Mouse (Mus musculus): ENCODE measurements around the gene Lyz1.
"Not testable (repeated sequence)": the region's sequence is repeated elsewhere in the genome, so short reads cannot be mapped to it uniquely, and the experiment has no call there.

Lyz1 gene

GRCm38 (mm10) chr10:117292671-117293070 lies at the start of gene Lyz1:
Gene Lyz1 (minus strand): TSS chr10:117292868.
- DNase-seq: peak in 1 of 2 experiments; percentile 13

GRCm38 (mm10) chr10:117342406-117342805 lies 49.7 kb upstream of the Lyz1 start:
- DNase-seq: no peak

DNA sequence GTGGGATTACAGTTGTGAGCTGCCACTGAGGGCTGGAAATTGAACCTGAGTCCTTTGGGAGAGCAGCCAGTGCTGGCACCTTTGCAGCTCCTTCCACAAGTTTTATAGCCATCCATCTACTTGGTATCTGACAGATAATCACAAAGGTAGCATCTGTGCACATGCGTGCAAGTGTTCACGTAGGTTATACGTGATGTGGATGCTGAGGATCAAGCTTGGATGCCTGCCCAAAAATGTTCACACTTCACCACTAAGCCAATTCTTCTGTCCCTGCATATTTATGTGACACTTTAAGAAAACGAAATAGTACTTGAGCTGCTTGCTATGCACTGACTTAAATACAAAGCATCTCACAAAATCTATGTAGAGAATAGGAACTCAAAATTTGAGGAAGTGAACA lies 48.4 kb upstream of the Lyz1 start:
- DNase-seq: no peak

GRCm38 (mm10) chr10:117339241-117339640 lies 46.6 kb upstream of the Lyz1 start:
- no peak for DNase-seq

- no peak for DNase-seq
These were observed 45.3 kb upstream of the Lyz1 start for GRCm38 (mm10) chr10:117337946-117338345.

DNA sequence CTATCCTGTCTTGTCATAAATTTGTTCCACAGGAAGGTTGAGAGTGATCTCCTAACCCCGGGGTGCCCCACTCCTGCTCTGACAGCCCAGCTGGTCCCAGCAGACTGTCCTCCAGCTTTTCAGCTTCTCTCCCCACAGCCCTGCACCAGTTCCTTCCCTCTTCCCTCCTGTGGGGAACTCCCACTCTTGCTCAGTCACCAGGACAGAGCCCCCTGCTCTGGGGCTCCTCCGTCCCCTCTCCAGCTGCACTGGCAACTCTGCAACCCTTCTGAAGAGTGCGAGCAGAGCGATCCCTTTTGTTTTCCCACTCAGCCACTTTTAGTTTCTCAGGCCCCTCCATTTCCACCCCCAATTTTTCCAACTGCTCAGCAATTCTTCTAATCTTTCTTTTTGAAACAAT lies 43.0 kb upstream of the Lyz1 start:
- no peak for DNase-seq

- DNase-seq: no peak
These were observed 37.9 kb upstream of the Lyz1 start for GRCm38 (mm10) chr10:117330521-117330920.

DNA sequence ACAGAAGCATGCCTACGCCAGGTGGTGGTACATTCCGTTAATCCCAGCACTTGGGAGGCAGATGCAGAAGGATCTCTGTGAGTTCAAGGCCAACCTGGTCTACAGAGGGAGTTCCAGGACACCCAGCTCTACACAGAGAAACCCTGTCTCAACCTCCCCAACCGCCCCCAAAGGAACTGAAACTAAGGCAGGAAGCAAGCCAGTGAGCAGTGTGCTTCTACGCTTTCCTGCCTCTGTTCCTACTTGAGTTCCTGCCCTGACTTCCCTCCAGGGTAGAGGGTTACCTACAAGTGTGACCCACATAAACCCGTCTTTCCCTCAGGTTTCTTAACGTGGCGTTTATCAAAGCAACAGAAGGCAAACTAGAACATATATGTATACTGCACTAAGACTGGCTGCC lies 31.1 kb upstream of the Lyz1 start:
- no peak for DNase-seq

DNA sequence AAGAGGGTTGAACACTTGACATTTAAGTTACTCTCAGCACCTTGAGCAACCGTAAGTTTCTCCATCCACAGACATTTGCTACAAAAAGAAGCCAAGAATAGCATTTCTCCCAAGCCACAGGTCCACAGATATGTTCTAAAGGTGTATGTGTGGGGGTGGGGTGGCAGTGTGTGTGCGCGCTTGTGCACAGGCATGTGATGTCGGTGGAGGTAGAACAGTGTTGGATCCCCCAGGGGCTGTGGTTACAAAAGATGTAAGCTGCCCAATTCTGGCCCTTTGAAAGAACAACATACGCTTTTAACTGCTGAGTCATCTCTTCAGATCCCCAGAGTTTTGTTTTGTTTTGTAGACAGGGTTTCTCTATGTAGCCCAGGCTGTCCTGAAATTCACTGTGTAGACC lies 30.0 kb upstream of the Lyz1 start:
- no peak for DNase-seq

DNA sequence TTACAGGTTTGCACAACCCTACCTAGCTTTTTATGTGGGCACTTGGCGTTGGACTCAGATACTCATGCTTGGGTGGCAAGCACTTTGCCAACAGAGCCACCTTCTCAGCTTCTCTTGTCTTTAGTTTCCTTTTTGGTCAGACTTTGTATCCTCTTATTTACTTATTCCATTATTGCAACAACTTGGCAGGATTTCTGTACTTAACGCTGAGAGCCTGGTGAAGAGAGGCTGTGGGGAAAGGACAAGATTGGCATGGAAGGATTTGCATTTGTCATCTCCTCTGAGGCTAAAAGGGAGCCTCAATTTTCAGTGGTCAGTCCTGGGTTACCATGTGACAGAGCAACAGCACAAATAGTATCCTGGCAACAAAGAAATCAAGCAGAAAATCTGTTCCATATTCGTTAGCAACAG lies 27.9 kb upstream of the Lyz1 start:
- DNase-seq: no peak

DNA sequence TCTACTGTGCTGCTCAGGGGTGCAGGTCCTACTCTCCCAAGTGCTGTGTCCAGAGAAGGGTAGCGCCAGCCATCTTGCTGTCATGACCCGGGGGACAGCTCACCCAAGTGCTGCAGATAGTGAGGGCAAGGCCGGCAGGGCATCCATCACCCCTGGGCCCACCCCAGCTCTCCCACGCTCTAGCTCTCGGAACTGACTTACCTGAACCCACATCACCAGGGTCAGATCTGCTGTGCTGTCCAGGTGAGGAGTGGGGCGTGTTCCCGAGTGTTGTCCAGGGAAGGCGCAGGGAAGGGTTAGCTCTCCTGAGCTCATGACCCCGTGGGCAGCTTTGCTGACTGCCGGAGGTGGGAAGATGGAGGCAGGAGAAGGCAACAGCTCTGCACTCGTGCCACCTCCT lies 23.7 kb upstream of the Lyz1 start:
- no peak for DNase-seq

DNA sequence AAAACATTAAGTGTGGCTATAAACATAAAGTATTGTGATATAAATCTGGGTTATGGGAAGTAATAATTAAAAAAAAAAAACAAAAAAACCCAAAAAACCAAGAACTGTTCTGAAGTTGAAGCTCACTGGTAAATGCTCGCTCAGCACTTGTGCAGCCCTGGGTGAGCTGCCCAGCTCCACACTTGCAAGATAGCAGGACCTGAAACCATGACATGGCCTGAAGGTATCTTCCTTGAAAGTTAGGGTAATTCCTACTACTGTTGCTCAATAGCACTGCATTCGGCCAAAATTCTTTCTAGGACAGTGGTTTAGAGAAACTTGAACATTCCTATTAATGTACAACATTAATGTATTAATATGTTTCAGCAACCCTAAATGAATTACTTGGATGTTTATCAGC lies 20.5 kb upstream of the Lyz1 start:
- no peak for DNase-seq

DNA sequence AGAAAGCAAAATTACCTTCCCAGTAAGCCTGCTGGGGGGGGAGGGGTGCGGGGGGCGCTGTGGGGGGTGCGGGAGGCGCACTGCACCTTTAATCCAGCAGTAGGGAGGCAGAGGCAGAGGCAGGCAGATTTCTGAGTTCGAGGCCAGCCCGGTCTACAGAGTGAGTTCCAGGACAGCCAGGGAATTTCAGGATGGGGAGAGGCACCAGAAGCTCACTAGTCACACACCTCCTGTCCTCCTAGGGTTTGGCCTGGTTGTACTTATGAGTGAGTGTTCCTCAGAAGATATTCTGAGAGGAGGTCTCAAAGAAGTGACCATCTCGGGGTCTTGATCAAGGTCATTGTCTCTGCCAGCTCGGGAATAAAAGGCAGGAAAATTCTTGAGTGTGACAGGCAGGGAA lies 19.5 kb upstream of the Lyz1 start:
- no peak for DNase-seq

- DNase-seq: no peak
These were observed 11.7 kb upstream of the Lyz1 start for GRCm38 (mm10) chr10:117304371-117304770.

GRCm38 (mm10) chr10:117301688-117302087 lies 9.0 kb upstream of the Lyz1 start:
- DNase-seq: no peak

DNA sequence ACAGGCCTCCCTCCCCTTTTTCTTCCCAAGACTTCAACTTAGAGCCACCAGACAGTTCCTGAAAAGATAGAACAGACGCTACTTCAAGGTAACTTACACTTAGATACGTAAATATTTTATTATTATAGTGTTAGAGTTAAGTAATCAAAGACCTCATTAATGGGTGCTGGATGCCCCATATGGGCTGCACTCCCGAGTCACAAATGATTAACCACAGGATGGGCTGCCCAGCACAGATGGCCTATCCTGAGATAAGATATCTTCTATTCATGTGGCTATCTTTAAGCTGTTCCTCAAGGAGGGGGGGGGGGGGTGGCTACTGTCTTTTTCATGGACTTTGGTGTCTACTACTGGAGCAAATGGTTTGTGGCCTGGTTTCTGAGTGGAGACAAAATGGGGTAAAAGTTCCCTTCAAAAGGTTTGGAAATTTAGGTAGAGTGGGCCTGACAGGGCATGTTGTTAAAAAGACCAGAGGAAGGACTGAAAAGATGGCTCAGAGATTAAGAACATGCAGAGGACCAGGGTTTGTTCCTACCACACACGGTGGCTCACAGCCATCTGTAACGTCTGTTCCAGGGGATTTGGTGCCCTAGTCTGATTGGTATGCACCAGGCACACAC lies 7.3 kb upstream of the Lyz1 start:
- DNase-seq: no peak

DNA sequence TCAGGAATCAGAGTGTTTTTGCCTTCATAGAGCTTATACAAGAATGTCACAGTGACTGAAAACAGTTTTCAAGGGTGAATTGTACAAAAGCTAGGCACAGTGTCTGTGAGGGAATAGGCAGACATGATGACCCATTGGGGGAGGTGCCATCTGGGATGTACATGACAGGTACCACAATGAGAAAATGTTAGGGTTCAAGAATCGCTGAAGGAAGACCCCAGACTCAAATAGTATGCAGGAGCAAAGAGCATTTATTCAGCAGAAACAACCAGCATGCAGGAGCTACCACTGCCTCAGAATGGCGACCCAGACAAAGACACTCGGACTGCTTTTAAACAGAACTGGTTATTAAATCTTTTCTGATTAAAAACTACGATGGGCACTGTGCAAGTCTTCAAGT lies 6.4 kb upstream of the Lyz1 start:
- DNase-seq: no peak

DNA sequence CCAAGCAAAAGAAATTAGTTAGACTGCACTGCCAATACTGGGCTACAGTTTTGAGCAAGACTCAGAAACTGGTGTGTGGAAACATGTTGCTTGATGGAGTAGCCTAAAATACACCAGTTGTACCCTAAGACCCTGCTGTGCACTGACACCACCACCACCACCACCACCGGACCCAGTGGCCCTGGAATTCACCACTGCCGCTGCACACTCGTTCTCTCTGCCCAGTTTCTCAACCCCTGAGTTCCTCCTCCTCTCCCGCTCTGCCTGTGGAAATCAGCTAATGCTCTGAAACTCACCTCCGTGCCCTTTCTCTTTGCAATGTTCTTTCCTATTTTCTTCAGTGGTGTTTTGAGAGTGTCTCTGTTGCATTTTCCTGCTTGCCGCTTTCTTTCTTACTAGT lies 5.7 kb upstream of the Lyz1 start:
- no peak for DNase-seq

GRCm38 (mm10) chr10:117290936-117291335 lies 1.7 kb downstream of the Lyz1 start:
- not testable (repeated sequence) for DNase-seq

DNA sequence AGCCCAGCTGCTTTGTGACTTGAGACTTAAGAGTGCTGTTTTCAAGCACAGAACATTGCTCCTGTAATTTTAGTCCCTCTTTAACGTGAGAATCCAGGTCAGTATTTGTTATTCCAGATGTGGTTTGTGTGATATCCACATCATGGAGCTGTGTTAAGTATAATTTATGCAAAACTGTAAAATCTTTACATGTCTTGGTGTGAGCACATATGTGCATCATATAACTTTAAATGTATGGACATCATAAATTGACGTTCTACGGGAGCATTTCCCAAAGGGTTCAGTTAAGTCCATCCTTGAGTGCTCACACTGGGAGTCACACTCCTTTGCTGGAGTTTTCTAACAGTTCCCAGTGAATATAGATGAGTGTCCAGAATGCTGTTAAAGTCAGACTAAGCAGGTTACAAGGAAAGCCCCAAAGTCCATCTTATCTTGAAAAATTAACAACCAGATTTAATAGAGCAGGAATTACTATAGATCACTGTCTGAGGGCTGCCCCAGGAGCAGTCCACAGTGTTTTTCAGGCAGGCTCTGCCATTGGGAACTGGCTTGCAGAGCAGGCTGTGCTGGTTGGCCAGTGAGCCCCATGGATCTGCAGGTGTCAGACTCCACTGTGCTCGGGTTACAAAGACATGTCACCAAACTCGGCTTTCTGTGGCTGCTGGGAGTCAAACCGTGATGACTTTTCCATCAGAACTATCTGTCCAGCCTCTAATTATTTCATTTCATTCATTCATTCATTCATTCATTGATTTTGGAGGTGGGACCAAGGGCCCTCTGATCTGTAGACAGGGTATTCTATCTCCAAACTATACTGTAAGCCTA lies 2.4 kb downstream of the Lyz1 start:
- DNase-seq: no peak

DNA sequence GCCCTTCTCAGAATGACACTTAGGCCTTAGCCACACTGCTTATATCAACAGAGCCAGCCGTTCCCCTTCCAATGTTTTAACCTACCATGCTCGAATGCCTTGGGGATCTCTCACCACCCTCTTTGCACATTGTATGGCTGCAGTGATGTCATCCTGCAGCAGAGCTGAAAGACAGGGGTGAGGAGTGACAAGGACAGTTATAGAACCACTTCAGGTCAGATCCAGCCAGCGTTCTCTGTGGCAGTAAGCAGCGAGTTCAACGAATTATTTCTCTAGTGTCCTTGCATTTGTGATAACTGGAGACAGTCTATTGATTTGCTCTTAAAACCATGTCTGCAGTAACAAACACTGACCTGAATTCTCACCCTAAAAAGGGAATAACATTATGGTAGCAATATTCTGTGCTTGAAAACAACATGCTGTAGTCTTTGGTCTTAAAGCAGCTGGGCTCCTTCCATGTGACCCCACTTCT lies 3.6 kb downstream of the Lyz1 start:
- not testable (repeated sequence) for DNase-seq

DNA sequence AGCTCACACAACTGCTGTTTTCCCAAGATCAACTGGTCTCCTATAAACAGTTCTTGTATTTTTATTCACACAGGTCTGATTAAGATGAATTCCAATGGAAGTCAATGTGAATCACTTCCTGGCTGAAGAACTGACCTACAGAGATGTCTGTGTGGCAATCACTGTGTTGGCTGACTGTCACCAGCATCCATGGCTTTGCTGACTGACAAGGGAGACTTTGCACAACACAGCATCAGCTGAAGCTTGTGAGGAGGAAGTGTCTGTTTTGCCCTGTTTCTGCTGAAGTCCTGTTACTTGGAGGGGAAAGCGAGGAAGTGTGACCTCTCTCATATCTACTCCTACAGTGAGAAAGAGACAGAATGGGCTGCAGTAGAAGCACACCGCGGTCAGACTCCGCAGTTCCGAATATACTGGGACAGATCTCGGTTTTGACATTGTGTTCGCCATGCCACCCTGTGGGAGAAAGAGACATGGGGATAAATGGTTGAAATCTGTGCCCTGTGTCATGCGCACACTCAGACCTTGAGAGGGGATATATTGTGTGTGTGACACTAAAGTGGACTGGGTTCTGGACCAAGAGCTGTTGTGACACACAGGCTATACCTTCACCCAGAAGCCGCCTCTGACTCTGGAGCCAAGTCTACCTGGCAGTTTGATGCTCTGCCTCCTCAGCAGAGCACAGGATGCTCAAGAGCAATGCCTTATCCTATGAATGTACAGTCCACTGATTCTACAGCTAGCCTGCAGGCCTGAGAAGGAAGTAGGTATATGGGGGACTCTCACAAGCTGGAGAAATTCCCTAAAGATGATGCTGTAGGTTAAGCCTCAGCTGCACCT lies 4.3 kb downstream of the Lyz1 start:
- no peak for DNase-seq

GRCm38 (mm10) chr10:117287226-117287850 lies 5.3 kb downstream of the Lyz1 start:
- DNase-seq: no peak

Data from cerebellum, postnatal 10 days (tissue).